ENCODE assay signal across 22 mouse cellular contexts in genomic region chr12:17469869-17470268, GRCm38 (mm10).
A peak's percentile ranks its signal among the peaks of the same experiment; 100 is the strongest.
DNase-seq lines count a peak whose midpoint lies in the region; ATAC-seq and TF ChIP-seq lines count a peak whose summit lies in the region.
"Had no signal": no experiment of that assay in that cellular context is flagged by ENCODE, and none has a peak within 500 bp of the region (broad histone marks: within the 10 kb centered on the region; RNA-seq: fewer than 3 reads in every experiment).

No protein-coding gene starts in this region.

- no peaks in the 10 kb centered on the region for H3K36me3 ChIP-seq in kidney, embryonic 14.5 days (ENCODE audit: control insufficient read depth, insufficient read depth, low read length)
- no peaks in the 10 kb centered on the region for H3K36me3 ChIP-seq in intestine, embryonic 15.5 days
- H3K36me3 ChIP-seq in liver, postnatal 0 days (replicated peaks; ENCODE audit: insufficient read depth, low read length) = no peaks in the 10 kb centered on the region
- H3K36me3 ChIP-seq: embryonic facial prominence, embryonic 15.5 days; limb, embryonic 12.5 days; stomach, embryonic 15.5 days had no signal

- no peak for TF ChIP-seq CTCF in liver, postnatal 0 days (IDR thresholded peaks at IDR 0.05; ENCODE audit: low read depth)

- H3K4me3 ChIP-seq in kidney, embryonic 14.5 days (ENCODE audit: low read length) = no peak overlapping the region
- no peak overlapping the region for H3K4me3 ChIP-seq in intestine, embryonic 15.5 days (replicated peaks)
- H3K4me3 ChIP-seq in liver, postnatal 0 days (ENCODE audit: low read depth, low read length) = no peak overlapping the region
- H3K4me3 ChIP-seq: embryonic facial prominence, embryonic 15.5 days; forebrain, embryonic 13.5 days; limb, embryonic 12.5 days; megakaryocyte, embryonic 14.5 days; stomach, embryonic 15.5 days had no signal

- no peaks in the 10 kb centered on the region for H3K27me3 ChIP-seq in kidney, embryonic 14.5 days (ENCODE audit: control insufficient read depth, insufficient read depth, low read length)
- H3K27me3 ChIP-seq in intestine, embryonic 15.5 days (replicated peaks) = no peaks in the 10 kb centered on the region
- H3K27me3 ChIP-seq in liver, postnatal 0 days (ENCODE audit: insufficient read depth, low read length) = no peaks in the 10 kb centered on the region
- H3K27me3 ChIP-seq: embryonic facial prominence, embryonic 15.5 days; forebrain, embryonic 13.5 days; limb, embryonic 12.5 days; stomach, embryonic 15.5 days had no signal

- 60% methylated on average over 7 of the region's 7 CpGs for WGBS in kidney, embryonic 14.5 days
- 65% methylated on average over 7 of the region's 7 CpGs for WGBS in intestine, embryonic 15.5 days
- 48% methylated on average over 7 of the region's 7 CpGs for WGBS in liver, postnatal 0 days (ENCODE audit: insufficient replicate concordance)

- no peak overlapping the region for H3K4me2 ChIP-seq in kidney, embryonic 14.5 days (replicated peaks; ENCODE audit: low read depth, low read length)
- H3K4me2 ChIP-seq in intestine, embryonic 15.5 days (replicated peaks) = no peak overlapping the region
- H3K4me2 ChIP-seq in liver, postnatal 0 days (ENCODE audit: low read depth, low read length) = no peak overlapping the region
- H3K4me2 ChIP-seq: embryonic facial prominence, embryonic 15.5 days; forebrain, embryonic 13.5 days; heart, embryonic 11.5 days; limb, embryonic 12.5 days; stomach, embryonic 15.5 days had no signal

- TF ChIP-seq EP300 in liver, postnatal 0 days (IDR thresholded peaks at IDR 0.05; ENCODE audit: low read depth) = no peak

- H3K9me3 ChIP-seq in kidney, embryonic 14.5 days (ENCODE audit: control insufficient read depth, low read length) = no peaks in the 10 kb centered on the region
- no peaks in the 10 kb centered on the region for H3K9me3 ChIP-seq in intestine, embryonic 15.5 days
- no peaks in the 10 kb centered on the region for H3K9me3 ChIP-seq in liver, postnatal 0 days (ENCODE audit: low read length)
- H3K9me3 ChIP-seq: embryonic facial prominence, embryonic 15.5 days; forebrain, embryonic 13.5 days; limb, embryonic 12.5 days; stomach, embryonic 15.5 days had no signal

- no peak overlapping the region for H3K9ac ChIP-seq in kidney, embryonic 14.5 days (ENCODE audit: low read depth, low read length)
- no peak overlapping the region for H3K9ac ChIP-seq in intestine, embryonic 15.5 days
- H3K9ac ChIP-seq in liver, postnatal 0 days (replicated peaks) = no peak overlapping the region
- H3K9ac ChIP-seq: embryonic facial prominence, embryonic 15.5 days; forebrain, embryonic 13.5 days; limb, embryonic 12.5 days; stomach, embryonic 15.5 days had no signal

- H3K27ac ChIP-seq in kidney, embryonic 14.5 days (ENCODE audit: low read depth, low read length) = no peak overlapping the region
- no peak overlapping the region for H3K27ac ChIP-seq in intestine, embryonic 15.5 days
- H3K27ac ChIP-seq in liver, postnatal 0 days (ENCODE audit: low read depth) = peak overlapping the region; percentile 63
- H3K27ac ChIP-seq: embryonic facial prominence, embryonic 15.5 days; forebrain, embryonic 13.5 days; limb, embryonic 12.5 days; stomach, embryonic 15.5 days had no signal

- peak; percentile 43 for DNase-seq in kidney, adult 11 months
- peak; percentile 23 for DNase-seq in kidney, postnatal 10 days
- DNase-seq in liver, postnatal 0 days = no peak
- no peak for DNase-seq in layer of hippocampus, adult 18-20 months (ENCODE audit: low spot score in 2 of 2)
- DNase-seq: adrenal gland, adult 8-10 months; B cell, adult 2 months; cerebellum, adult 11 months; cerebellum, postnatal 14 days; embryo, embryonic 11 days; gastrocnemius, postnatal 25 days; heart, postnatal 4 days; layer of hippocampus, adult 9-11 months; thymus, postnatal 36 days had no signal

- peaks cover 3% of the 10 kb centered on the region; the same call in 1 of the 2 replicates for H3K4me1 ChIP-seq in kidney, embryonic 14.5 days (ENCODE audit: control insufficient read depth, insufficient read depth, low read length)
- 0 out of 2 replicates have a peak, but pooled peaks cover 3% of the 10 kb centered on the region for H3K4me1 ChIP-seq in intestine, embryonic 15.5 days (replicated peaks)
- H3K4me1 ChIP-seq in liver, postnatal 0 days (ENCODE audit: insufficient read depth) = peaks cover 13% of the 10 kb centered on the region
- H3K4me1 ChIP-seq: embryonic facial prominence, embryonic 15.5 days; forebrain, embryonic 13.5 days; limb, embryonic 12.5 days; stomach, embryonic 15.5 days had no signal

- ATAC-seq in kidney, embryonic 14.5 days (ENCODE audit: low FRiP score, low TSS enrichment) = no peak
- ATAC-seq in intestine, embryonic 15.5 days = peak; percentile 50; the same call in 1 of the 2 replicates
- ATAC-seq in liver, postnatal 0 days = peak; percentile 61
- no peak for ATAC-seq in megakaryocyte, adult 5-6 weeks (ENCODE audit: poor library complexity, severe bottlenecking)
- ATAC-seq: forebrain, embryonic 13.5 days had no signal

Comparison
In these comparisons a context has a peak if more than half of its experiments do, and no peak if none do; other contexts are left out.
1. DNase-seq: peak in kidney, adult 11 months (single experiment) and kidney, postnatal 10 days (single experiment); none in liver, postnatal 0 days (single experiment) and layer of hippocampus, adult 18-20 months (0 of 2).
2. ATAC-seq: peak in intestine, embryonic 15.5 days (single experiment) and liver, postnatal 0 days (single experiment); none in kidney, embryonic 14.5 days (single experiment) and megakaryocyte, adult 5-6 weeks (single experiment).